Mouse (Mus musculus): ENCODE results near the gene Stip1.

Gene Stip1

DNA sequence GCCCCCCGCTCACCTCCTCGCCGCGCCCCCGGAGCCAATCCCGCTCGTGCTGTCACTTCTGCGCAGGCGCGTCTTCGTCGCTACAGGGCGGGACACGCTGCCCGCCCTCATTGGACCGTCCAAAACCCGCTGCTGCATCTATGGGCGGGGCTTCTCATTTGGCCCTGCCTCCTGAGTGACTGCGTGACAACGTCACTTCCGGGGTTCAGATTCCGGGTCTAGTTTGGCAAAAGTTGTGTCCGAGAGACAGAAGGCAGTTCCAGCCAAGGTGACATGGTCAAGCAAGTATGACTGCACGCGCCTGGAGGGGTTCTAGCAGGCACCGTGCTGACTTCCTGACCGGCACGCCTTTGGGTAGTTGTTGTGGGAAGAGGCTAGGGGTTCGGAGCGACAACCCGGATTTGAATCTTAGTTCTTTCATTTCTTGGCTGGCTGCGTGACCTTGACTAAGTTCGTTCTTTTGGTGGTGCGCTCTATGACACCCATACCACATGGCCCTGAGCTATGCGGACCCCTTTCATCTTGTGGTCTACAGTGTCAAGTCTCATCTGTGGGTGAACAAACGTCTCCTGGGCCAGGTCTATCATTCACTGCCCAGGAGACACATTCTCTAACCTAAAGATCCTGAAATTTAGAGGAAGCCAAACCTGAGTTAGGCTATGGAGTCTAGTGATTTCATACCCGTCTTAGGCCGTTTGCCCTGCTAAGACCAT is 59.2 kb downstream of the Stip1 start, which contains the start of gene Fkbp2:
Gene Fkbp2, minus strand, starts transcription at position 121 of the 713 bp plus-strand sequence.
- peak; percentile 99 for DNase-seq

DNA sequence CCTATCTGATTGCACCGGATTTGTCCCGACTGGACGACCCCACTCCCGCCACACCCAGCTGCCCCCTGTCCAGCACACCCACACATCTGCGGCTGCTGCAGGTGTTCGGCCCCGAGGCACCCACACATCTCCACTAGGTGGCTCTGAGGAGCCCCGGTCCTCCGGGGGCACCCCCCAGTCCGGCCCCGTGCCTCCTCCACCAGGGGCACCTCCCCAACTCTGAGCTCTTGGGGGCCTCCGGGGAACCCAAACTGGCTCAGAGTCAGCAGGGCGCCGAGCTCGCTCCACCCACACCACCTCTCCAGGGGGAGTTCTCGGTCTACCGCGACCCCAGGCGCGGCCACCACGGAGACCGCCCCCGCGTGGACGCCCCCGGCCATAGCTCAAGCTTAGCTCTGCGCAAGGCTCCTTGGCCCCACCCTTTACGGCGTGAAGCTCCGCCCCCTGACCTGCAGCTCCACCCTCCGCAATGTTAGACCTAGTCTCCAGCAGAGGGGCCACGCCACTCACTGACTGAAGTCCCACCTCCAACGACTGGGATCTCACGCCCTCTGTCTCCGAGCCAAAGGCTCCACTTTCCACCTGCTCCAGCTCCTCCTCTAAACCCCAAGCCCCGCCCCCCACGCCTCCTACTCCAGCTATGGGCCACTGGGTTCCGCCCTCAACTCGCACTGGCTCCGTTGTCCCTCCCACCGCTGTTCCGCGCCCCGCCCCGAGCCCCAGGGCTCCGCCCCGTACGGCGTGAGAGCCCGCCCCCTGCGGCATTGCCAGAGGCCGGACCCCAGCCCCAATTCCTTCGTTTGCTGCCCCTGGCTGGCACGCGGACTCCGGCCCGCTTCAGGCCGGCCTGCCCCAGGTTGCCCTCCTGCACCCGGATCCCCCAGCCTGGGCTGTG is 60.0 kb downstream of the Stip1 start:
- peak; percentile 99 for DNase-seq

- DNase-seq = no peak
Measured at GRCm38 (mm10) chr19:6979001-6979479, 60.7 kb downstream of the Stip1 start.

- no peak for DNase-seq
Measured at GRCm38 (mm10) chr19:6978639-6978974, 61.2 kb downstream of the Stip1 start.

DNA sequence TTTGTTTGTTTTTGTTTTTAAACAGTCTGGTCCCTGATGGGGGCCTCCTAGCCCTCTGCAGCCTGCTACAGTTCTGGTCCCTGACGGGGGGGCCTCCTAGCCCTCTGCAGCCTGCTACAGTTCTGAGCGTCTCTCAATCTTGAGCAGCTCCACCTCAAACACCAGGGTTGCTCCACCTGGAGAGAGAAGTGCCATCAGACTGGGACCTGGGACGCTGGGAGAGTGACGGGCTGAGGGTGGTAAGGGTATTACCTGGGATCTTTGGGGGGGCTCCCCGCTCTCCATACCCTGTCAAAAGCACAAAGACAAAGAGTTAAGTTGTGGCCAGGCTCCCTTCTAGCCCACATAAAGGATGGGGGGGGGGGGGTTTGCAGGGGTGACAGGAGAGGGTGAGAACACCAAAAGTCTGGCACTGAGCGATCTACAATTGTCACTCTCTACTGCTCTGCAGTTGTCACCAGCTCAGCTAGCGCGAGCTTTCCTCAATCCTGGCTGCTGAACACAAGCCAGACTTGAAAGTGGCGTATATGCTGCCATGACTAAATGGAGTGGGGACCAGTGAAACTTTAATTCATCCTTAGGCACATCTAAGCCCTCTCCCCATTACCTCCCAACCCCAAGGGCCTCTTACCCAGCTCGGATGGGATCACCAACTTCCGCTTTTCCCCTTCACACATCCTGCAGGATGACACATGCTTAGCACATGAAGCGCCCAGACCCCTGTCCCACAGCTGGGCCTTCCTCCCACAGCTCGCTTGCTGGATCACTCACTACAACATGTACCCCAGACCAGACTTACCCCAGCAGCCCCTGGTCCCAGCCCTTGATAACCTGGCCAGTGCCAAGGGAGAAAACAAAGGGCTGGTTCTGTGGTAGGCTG is 61.8 kb downstream of the Stip1 start:
- no peak for DNase-seq

- peak; percentile 65 for DNase-seq
Measured at GRCm38 (mm10) chr19:6975537-6976521, 63.9 kb downstream of the Stip1 start, which contains the start of gene Plcb3. TSS of gene Plcb3 (minus strand) at chr19:6976470.

- DNase-seq = peak; percentile 76
Measured at GRCm38 (mm10) chr19:6974211-6975205, 65.3 kb downstream of the Stip1 start, which contains the start of gene Ppp1r14b. TSS of gene Ppp1r14b (plus strand) at chr19:6974968.

GRCm38 (mm10) chr19:6973581-6974190 is 66.1 kb downstream of the Stip1 start:
- no peak for DNase-seq

- DNase-seq = no peak
Measured at GRCm38 (mm10) chr19:6972247-6972917, 67.4 kb downstream of the Stip1 start.

- no peak for DNase-seq
Measured at GRCm38 (mm10) chr19:6971644-6972043, 68.1 kb downstream of the Stip1 start.

Measured in kidney, adult 18-20 months (tissue).